Mouse (Mus musculus) kidney, postnatal 14 days (tissue): ENCODE measurements around the gene Igsf8.
"Not testable (repeated sequence)": the region's sequence is repeated elsewhere in the genome, so short reads cannot be mapped to it uniquely, and the experiment has no call there.

Experiments used
- DNase-seq: peaks from one replicate; pipeline ENCODE4 v3.0.0; 2022; ENCODE audit warnings: mixed read lengths

The Igsf8 gene

GRCm38 (mm10) chr1:172261477-172262078, at the start of gene Igsf8:
Gene Igsf8 (plus strand): TSS chr1:172261641.
- no peak for DNase-seq

DNA sequence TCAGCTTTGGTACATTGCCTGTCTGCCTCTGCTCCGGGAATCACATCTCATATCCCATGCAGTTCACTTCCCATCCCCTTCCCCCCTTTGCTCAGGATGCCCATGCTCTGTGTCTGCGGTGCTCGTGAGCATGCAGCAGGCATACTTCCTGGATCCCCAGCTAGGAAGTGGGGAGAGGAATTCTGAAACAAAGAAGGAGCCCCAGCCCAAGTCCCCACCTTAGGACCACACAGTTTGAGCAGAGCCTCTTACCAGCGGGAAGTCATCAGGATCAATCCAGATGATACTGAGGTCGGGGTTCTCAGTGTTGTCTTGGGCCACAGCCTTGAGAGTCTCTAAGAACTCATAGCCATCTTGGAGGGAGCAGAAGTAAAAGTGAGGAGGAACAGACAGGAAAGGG, 48.7 kb upstream of the Igsf8 start:
- DNase-seq: no peak

GRCm38 (mm10) chr1:172213771-172214170, 47.7 kb upstream of the Igsf8 start:
- DNase-seq: no peak

DNA sequence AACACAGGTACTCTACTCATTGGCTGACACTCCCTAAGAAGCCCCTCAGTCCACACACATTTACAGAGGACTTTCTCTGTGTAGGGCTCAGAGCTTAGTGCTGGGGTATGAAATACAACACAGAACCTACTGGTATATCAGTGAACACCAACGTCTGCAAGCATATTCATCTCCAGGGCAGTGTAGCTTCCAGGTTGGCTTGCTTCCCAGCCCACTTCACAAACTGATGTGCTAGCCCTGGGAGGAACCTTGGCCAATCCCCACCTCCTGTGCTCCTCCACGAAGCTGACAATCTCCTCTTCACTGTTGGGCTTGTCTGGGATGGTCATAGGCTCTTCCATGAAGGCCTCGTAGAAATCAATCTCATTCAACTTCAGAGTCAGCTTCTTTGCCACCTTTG, 46.7 kb upstream of the Igsf8 start:
- DNase-seq: peak; percentile 27

DNA sequence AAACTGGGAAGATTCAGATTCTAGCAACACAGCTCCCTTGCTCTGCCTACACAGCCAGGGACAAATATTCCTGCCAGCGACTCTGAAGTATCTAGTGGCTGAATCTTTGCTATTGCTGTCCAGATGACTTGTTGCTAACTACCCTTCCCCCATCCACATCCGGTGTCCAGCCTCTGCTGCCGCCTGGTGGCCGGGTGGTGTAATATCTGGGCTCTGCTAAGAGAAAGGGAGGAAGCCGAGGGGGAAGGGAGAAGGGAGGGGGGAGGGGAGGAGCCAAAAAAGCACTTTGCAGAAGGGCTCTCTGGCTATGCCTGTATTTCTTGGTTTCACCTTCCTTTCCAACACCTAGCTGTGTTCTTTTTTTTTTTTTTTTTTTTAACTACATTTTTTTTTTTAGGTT, 44.3 kb upstream of the Igsf8 start:
- peak; percentile 94 for DNase-seq

DNA sequence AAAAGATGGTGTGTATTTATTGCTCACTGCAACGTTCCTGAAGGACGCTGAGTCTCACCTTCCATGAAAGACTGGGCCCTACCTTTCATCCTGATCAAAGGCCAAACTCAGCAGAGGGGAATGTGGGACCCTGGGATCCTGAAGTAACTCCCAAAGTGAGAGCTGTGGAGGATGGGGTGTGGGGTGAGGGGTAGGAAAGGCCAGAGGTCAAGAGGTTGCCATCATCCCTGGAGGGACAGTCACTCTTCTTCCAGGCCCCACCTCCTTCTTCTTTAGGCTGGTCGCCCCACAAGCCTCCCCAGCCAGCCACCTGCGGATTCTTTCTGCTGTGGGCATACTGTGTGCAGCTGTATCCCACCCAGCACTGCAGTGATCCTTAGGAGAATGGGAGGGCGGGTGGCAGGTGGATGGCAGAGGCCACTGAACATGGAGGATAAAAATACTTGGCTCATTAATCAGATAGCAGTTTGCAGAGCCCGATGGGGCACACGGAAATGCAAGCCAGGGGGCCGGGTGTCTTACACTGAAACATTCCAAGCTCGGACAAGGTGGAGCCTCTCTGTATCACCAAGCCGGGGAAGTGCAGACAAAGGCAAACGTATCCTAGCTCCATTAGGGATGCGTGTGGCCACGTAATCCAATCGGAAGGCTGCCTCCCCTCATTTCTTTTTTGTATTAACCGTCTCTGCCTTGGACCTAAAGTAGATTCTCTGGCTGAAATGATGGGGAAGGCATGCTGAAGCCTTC, 43.1 kb upstream of the Igsf8 start:
- no peak for DNase-seq

GRCm38 (mm10) chr1:172219451-172220406, 41.7 kb upstream of the Igsf8 start, which contains the start of gene Casq1:
Gene Casq1 (minus strand): TSS chr1:172219868.
- DNase-seq: no peak

- DNase-seq: peak; percentile 88
Measured at GRCm38 (mm10) chr1:172220414-172220813, 41.0 kb upstream of the Igsf8 start.

DNA sequence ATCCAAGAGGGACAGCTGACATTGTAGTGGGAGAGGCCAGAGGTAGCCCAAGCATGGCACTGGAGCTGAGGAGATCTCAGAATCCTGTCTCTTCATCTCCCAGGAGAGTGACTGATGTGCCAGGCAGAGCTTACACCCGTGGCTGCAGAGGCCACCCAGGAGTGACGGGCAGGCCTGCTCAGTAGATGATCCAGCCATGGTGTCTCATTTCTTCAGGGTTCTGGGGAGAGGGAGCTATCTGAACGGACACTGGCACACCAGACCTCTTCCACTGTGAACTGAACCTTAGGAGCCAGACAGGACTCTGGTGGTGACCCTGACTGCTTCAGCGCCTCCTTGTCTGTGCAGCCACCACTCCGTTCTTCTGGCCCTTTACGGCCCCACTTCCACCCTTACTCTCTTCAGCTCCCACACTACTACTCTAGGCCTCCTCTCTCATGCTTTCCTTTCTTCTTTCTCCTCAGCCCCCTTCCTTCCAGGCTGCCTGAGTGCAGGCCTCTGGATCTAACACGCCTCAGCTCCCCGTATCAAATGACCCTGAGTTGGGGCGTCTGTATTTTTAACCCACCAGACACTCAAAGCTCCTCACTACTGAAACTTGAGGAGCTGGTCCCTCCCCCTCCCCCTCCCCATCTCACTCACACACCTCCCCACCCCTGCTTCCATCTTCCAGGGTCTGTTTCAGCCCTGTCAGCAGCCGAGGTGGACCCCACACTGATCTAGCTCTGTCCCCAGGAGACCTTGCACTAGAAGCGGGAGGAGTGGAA, 40.0 kb upstream of the Igsf8 start:
- no peak for DNase-seq

DNA sequence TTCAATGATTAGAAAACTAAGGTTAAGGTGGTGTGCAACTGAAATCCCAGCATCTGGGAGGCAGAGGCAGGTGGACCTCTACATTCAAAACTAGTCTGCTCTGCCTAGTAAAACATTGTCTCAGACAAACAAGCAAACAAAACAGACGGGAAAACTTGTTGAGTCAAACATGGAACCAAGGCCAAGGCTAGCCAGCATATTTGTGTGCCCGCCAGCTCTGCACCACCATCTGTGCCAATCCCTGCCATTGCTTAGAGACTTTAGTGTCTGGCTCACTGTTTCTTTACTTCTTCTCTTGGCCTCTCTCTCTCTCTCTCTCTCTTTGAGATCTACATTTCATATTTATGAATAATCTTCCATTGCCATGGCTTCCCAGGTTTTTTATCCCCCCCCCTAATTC, 33.2 kb upstream of the Igsf8 start:
- DNase-seq: no peak

DNA sequence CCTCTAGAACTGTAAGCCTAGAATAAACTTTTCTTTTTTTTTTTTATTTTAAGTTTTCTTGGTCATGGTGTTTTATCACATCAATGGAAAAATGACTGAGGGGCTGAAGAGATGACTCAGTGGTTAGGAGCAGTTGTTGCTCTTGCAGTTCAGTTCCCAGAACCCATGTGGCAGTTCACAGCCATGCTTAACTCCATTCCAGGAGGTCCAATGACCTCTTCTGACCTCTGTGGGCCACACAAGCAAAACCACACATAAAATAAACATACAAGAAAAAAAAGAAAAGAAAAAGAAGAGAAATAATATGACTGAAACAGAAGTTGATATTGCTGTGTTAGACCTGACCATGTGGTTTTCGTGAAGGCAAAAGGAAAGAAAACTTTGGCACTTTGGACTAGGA, 32.2 kb upstream of the Igsf8 start:
- no peak for DNase-seq

DNA sequence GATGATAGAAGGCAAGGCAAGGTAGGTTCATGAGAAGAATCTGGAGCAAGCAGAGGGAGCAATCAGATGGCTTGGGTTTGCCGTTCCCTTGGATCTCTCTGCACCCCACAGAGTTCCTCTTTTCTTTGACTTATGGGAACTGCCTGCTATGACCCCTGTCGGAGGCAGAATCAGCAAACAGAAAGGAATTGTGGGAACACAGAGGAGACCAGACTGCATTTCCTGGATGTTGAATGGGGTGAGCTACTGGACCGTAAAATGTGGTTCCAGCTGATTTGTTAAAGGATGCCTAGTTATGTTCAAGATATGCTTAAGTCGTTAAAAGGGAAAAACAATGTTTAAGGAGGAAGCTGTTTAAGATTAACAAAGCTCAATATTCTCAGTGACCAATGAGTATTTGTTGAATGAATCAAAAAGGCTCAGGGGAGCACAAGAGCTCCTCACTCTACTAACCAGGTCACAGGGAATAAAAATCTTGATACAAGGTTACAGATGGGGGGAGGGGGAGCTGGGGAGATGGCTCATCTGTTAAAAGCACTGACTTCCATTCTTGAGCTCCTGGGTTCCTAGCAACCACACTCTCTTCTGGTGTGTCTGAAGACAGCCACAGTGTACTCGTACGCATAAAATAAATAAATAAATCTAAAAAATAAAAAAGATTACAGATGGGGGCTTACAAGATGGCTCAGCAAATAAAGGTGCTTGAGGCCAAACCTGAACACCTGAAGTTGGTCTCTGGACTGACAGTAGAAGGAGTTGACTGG, 20.3 kb upstream of the Igsf8 start:
- DNase-seq: peak; percentile 45

DNA sequence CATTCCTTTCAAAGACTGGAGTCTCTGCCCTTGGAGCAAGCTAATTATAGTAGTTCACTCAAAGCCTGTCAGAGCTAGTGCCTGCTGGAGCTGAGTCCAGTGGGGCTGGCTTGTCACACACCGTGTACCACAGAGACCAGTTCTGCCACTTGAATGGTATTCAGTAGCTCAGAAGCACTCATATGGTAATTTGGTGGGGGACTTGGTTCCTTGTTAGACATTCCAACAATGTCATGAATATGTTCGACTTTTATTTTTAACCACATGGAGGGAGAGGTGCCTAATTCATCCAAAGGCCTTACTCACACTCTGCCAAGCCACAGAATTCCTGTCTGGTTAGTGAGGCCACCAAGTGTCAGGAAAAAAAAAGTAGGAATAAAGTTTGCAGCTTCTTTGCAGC, 19.0 kb upstream of the Igsf8 start:
- DNase-seq: peak; percentile 75

- peak; percentile 41 for DNase-seq
Measured at GRCm38 (mm10) chr1:172243547-172244205, 17.8 kb upstream of the Igsf8 start.

DNA sequence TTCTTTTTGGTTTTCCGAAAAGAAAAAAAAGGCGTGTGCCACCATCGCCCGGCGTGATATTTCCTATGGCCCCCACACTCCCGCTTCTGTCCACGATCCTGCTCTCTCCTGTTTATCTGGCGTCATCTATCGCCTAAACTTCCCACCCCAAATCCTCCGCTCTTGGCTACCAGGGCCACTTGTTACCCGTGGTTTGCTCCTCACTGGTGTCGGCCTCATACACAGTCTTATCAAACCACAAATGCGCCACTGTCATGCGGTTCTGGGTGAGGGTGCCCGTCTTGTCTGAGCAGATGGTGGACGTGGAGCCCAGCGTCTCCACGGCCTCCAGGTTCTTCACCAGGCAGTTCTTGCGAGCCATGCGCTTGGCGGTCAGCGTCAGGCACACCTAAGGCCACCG, 16.8 kb upstream of the Igsf8 start:
- DNase-seq: not testable (repeated sequence)

DNA sequence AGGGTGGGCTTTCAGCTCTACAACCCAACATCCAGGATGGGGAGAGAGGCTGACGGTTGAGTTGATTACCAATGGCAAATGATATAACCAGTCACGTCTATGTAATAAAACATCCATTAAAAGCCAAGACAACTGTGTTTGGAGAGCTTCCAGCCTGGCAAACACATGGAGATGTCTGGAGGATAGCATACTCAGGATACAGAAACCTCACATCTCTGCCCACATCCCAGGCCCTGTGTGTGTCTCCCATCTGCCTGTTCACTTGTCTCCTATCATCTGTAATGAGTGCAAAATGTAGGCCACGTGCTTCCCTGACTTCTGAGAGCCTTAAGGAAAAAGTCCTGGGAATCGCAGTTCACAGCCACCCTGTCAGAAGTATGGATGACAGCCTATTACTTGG, 14.2 kb upstream of the Igsf8 start:
- DNase-seq: no peak

DNA sequence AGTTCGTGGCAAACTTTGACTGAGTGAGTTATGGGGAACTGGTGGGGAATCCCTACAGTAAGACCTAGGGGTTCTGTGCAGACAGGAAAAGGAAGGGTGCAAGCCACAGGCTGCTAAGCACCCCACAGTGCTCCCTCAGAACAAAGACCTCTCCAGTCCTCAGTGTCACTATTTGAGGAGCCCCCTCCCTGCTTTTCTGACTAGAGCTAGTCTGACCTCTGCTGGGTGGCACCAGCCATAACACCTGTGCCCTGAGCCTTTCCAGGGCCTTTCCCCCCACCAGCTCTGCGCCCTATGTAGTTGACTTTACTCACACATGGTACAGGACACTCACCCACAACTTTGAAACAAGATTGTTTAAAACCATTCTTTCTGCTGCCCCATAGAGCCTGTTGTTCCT, 13.8 kb upstream of the Igsf8 start:
- DNase-seq: peak; percentile 46

GRCm38 (mm10) chr1:172258314-172258713, 3.1 kb upstream of the Igsf8 start, which contains the start of gene Atp1a4:
Gene Atp1a4 (minus strand): TSS chr1:172258414.
- no peak for DNase-seq

DNA sequence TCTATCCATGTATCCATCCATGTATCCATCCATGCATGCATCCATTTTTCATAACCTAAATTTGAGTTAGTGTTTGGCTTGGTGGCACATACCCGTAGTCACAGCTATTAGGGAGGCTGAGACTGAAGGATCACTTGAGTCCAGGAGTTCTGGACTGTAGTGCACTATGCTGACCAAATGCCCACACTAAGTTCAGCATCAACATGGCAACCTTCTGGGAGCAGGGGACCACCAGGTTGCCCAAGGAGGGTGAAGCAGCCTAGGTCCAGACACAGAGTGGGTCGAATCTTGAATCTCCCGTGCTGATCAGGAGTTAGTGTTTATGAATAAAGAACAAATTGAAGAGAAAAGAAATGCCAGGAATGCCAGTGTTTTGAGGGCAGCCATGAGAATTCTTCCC, 9.8 kb downstream of the Igsf8 start:
- no peak for DNase-seq

- DNase-seq: no peak
Measured at GRCm38 (mm10) chr1:172271765-172272164, 10.3 kb downstream of the Igsf8 start.

DNA sequence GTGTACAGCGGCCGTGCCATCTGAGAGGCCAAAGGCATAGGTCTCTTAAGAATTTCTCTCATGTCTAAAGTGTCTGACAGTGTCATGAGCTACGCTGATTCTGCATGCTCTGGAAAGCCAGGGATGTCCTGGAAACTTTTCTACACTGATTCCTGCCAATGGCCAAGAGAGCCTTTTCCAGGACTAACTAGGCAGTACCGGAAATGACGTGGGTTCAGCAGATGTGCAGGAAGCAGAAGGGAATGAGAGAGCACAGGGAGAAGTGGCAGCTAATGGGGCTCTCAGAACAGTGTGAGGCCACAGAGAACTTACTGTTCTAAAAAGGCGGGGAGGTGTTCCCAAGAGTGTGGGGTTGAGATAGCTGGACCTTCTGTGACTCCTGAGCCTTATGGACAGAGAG, 11.9 kb downstream of the Igsf8 start:
- DNase-seq: no peak
